Mouse (Mus musculus) neutrophil, adult 5-6 weeks (primary cell): ENCODE measurements around the gene C1ql3. TPM values are rescaled to one million over a fixed set of nuclear protein-coding genes. Genes with fewer than 3 reads are reported as not detected.

Experiments used
- ATAC-seq: fragments of 151-379, 151-347 bp; 2 replicates; pipeline ENCODE4 v1.8.0; 2017; ENCODE audit warnings: mild to moderate bottlenecking, moderate TSS enrichment; ENCODE audit not compliant: insufficient number of reproducible peaks, poor library complexity, low FRiP score, severe bottlenecking; ENCODE audit errors: extremely low read depth
- total RNA-seq: library from RNA; stranded (forward); fragments of 200-1000 nt; gene quantifications from 2 replicates; pipeline ENCODE4 v1.2.3, GENCODE M21; 2017

The C1ql3 gene
- total RNA-seq, 1 experiment from 2014 or later: not detected

GRCm38 (mm10) chr2:12970049-12970724, 41.4 kb downstream of the C1ql3 start:
- no peak for ATAC-seq

- ATAC-seq: no peak
Measured at GRCm38 (mm10) chr2:12956703-12957424, 54.7 kb downstream of the C1ql3 start.

Other genes with a start within 250 kb of the C1ql3 start
- gene Pter, start 87.8 kb downstream of the C1ql3 start, total RNA-seq: not detected in 2 replicates